Mouse (Mus musculus) common myeloid progenitor, adult 5-6 weeks (primary cell): ENCODE measurements around the gene Nos2. TPM values are rescaled to one million over a fixed set of nuclear protein-coding genes. Genes with fewer than 3 reads are reported as not detected.

Experiments used
- ATAC-seq: replicated peaks from 2 replicates; pipeline ENCODE4 v1.8.0; 2016; ENCODE audit warnings: low read depth, mild to moderate bottlenecking, moderate TSS enrichment, inconsistent platforms; ENCODE audit not compliant: poor library complexity, severe bottlenecking
- total RNA-seq: library from RNA; stranded (forward); fragments of 200-1000, 187-1606 nt; gene quantifications from 2 replicates; pipeline ENCODE4 v1.2.3, GENCODE M21; 2017

Gene Nos2
- total RNA-seq, 1 experiment from 2014 or later = not detected

DNA sequence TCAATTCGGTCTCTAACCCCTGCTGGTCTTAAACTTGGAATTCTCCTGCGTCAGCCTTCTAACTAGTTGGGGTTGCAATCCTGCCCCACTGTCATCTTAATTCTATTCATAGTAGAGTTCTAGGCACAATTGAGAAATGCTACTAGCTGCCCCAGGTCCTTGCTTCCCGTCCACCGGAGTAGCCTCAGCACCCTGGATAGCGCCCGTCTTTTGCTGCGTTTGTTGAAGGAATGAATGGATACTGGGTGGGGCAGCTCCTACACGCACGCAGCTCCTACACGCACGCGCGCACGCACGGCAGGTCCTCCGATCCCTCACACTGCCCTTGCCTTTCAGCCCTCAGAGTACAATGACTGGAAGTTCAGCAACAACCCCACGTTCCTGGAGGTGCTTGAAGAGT is 31.9 kb downstream of the Nos2 start:
- peak; percentile 43; the same call in 1 of the 2 replicates for ATAC-seq

DNA sequence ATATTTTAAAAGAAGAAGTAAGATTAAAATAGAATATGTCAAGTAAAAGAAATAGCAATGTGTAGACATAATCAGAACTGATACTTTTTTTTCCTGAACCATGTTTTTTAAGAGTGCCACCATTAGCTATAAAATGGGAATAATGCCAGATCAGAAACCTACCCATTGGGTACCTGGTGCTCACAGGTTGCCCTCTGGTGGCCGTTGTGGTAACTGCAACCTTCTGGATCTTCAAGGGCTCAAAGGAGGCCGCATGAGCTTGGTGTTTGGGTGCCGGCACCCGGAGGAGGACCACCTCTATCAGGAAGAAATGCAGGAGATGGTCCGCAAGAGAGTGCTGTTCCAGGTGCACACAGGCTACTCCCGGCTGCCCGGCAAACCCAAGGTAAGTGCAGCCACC is 35.7 kb downstream of the Nos2 start:
- ATAC-seq = peak; percentile 64

DNA sequence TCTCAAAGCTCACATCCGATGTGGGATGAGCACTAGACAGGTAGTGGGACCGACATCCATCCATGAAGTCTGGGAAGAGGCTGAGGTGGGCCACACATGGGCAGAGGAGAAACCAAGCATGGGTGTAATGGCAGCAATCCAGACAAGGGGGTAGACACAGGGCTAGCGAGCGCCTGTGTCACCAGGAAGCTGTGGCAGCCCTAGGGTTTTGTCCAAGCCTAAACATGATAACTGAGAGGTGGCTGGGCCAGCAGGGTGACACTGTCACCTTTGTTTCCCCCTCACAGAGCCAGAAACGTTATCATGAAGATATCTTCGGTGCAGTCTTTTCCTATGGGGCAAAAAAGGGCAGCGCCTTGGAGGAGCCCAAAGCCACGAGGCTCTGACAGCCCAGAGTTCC is 38.8 kb downstream of the Nos2 start:
- ATAC-seq = no peak

DNA sequence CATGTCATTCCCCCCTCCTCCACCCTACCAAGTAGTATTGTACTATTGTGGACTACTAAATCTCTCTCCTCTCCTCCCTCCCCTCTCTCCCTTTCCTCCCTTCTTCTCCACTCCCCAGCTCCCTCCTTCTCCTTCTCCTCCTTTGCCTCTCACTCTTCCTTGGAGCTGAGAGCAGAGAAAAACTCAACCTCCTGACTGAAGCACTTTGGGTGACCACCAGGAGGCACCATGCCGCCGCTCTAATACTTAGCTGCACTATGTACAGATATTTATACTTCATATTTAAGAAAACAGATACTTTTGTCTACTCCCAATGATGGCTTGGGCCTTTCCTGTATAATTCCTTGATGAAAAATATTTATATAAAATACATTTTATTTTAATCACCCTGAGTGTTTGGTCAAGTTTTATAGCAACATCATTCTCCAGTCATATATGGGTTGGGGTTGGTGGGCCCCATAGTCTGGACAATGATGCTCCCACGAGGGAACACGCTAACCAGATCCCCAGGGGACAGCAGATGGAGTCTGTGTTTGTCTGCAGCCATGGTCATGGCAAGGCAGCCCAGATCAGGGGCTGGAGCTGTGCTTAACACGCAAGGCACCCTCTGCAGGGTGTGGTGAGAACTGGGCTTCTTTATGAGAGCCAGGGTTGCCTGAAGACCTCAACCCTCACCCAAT is 39.4 kb downstream of the Nos2 start:
- no peak for ATAC-seq

DNA sequence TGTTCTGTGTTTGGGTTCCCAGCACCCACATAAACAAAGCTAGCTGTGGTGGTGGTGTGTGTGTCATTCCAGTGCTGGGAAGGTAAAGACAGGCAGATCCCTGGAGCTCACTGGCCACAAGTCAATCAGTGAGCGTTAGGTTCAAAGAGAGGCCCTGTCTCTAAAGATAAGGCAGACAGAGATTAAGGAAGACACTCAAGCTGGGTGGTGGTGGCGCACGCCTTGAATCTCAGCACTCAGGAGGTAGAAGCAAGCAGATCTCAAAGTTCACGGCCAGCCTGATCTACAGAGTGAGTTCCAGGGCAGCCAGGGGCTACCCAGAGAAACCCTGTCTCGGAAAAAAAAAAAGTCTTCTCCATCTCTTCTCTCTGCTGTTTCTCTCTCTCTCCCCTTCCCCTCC is 40.6 kb downstream of the Nos2 start:
- ATAC-seq = no peak

DNA sequence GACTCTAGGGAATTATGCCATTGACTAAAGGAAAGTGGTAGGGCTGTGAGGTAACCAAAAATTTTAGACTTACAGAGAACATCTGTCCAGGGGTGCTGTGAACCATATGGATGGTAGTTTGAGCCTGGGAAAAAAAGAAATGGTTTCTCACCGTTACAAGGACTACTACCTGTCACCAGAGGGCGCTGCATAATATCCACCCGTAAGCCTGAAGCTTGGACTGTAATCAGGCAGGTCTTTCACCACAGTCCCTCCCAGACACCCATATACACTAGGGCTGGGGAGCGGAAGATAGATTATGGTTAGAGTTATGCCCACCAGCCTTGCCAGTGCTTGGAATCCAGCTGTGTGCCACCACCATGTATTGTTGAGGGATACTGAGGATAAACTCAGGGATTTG is 46.8 kb downstream of the Nos2 start:
- ATAC-seq = peak; percentile 81

DNA sequence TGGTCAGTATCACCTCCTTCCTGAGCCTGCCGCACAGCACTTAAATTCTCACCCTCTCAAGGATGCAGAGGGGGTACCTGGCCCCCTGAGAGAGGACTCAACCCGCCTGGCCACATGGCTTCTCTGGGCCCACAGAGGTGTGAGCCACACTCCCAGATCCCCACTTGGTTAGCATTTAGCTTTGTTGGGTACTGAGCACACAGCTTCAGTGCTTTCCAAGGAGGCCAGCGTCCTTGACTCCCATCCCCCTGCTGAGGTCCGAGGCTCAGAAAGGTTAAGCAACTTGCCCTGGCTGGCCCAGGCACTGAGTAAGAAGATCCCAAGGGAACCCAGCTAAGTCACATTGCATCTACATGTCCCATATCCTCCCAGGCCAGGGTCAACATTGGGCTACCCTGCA is 47.5 kb downstream of the Nos2 start:
- ATAC-seq = no peak

DNA sequence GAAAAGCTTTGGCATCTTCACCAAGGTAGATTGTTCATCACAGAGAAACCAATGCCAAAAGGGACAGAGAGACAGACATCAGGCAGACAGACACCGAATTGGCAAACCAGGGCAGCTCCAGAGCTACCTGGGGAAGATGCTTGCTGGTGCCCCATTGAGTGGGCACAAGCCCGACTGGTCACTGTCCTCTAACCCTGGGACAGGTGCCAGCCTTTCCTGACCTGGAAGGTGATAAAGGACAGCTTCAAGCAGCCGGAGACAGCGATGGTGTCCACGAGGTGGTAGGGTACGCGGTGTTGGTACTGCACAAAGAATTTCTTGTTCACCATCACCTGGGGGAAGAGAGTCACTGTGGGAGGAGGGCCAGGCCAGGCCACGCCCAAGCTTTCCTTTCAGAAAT is 50.5 kb downstream of the Nos2 start:
- ATAC-seq = no peak

DNA sequence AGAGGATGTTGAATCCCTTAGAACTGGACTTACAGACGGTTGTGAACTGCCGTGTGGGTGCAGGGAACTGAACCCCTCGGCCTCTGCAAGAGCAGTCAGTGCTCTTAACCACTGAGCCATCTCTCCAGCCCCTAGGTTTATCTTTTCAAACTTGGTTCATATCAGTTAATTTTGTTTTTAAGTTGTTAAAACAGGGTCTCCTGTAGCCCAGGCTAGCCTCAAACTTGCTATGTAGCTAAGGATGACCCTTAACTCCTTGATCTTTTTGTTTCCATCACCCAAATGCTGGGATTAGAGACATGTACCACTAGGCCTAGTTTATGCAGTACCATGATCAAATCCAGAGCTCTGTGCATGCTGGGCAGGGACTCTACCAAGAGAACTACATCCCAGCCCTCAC is 51.2 kb downstream of the Nos2 start:
- ATAC-seq = no peak

DNA sequence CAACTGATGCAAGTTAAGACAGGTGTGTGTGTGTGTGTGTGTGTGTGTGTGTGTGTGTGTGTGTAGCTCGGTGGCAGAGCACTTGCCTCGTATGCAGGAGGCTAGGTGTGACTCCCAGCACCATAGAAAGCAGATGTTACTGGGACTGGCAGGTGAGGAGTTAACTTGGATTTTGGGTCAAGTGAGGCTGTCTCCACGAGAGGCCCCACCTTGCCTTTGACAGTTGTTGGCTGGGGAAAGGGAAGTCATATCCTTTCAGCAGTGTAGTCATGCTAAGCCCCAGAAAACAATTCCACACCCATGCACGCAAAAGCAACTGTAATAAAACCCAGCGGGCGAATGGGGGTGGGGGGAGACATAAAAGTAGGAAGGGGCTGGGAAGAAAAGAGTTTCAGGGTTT is 51.7 kb downstream of the Nos2 start:
- ATAC-seq = no peak

DNA sequence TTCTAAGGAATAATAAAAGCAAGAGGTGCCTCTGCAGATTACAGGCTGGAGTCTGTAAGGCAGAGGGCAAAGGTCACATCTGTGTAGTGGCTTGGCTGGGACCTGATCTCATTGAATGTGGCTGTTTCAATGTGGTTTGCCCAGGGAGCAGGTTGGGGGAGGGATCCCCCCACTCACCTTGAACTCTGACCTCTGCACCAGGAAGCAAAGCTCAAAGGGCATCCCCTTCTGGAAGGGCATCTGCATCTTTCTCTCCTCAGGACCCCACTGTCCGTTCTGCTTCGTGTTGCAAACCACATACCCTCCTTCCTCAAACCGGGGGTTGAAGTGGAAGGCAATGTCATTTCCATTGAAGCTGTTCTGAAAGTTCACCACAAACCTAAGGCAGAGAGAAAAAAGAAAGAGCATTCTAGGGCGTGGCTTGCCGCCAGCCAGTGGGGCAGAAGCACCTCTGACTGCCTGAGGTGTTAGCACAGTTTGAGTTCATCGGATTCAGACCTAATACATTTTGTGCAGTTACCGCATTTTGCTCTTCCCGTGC is 52.3 kb downstream of the Nos2 start:
- peak; percentile 31; the same call in 1 of the 2 replicates for ATAC-seq

DNA sequence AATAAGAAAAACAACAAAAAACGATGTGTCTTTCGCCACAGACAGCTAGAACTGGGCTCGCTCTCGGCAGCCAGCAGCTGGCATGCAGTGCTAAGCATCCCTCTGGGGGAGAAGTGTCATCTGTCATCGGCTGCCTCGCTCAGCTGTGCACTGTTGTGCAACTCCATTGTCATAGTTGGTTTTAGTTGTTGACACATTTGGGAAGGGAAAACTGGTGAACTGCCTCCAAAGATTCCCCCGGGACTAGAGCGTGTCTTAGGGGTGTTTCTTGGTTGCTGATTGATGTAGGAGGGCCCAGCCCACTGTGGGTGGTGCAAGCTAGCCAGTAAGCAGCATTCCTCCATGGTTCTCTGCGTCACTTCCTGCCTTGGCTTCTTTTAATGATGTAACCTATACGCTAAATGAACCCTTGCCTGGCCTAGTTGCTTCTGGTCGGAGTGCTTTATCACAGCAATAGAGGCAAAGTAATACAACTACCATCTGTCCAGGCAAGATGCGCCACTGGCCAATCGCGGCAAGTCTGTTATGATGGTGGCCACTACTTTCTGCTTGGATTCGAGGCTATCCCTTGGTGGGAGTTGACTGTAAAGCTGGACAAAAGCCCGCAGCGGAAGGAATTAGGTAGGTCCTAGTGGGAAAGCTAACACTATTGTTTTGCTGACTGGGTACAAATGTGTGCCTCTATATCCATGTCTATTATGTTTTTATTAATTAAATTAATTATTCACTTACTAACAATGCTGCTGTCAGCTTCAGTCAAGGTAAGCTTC is 53.0 kb downstream of the Nos2 start:
- no peak for ATAC-seq

DNA sequence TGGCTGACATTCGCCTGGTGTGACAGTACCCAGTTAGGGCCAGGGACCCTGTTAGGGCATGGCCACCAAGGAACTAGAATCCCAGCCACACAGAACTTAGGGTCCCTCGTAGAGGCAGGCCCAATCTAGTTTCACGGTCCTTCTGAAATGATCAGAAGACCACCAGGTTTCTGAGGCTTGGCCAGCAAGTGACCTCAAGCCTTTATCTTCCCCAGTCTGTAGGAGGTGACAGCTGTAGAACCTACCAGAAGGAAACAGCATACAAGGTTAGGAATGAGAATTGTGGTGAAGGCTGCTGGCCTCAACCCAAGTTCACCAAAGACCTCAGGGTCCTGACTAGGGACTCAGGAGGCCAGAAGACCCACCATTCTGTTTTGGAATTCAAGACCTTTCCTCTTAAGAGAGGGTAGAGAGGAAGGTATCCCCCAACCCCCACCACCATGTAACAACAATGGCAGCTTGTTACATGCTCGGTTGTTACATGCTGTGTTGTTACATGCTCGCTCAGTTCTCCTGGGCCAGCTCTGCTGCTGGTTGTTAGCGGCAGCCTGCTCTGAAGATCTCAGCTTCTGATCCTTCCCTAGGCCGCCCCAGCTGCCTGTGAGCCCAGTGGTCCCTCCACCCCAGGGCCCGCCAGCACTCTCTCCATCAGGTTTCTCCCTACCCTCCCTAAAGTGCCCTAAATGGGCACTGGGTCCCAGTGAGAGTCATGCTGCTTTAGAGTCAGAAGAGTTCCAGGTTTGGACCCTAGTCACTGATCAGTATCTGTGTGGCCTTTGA is 56.3 kb downstream of the Nos2 start:
- ATAC-seq = no peak

DNA sequence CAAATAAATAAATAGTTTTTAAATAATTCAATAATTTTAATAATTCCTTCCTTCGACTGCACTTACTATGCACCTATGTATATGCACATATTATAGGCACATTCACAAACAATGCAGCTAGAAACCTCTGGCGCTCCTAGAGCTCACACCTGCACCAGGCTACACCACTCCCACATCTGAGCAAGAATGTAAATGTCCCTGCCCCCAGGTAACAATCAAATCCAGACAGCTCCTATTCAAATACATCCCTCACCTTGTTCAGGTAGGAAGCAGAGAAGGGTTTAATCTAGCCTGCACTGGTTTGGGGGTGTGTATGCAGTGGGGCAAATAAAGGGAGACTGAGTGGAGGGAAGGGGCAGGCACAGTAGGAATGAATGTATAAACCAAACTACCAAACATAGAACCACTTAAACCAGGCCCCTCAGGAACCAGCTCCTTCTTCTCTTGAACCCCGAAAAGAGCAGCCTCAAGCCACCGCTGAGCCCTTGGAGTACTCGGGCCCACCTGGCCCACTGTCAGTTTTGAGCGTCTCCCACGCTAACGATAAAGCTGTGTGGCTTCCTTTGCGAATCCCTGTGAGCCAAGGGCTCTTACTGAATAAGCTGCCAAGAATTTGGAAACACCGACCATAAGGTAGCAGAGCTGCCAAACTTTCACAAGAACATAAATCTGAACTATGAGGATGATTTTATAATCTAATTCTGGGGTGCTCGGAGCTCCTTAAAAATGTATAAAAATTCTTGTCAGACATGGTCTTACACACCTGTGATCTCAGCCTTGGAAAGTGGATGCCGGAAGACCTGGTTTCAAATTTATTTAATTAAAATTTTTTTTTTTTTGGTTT is 57.8 kb downstream of the Nos2 start:
- ATAC-seq = no peak

DNA sequence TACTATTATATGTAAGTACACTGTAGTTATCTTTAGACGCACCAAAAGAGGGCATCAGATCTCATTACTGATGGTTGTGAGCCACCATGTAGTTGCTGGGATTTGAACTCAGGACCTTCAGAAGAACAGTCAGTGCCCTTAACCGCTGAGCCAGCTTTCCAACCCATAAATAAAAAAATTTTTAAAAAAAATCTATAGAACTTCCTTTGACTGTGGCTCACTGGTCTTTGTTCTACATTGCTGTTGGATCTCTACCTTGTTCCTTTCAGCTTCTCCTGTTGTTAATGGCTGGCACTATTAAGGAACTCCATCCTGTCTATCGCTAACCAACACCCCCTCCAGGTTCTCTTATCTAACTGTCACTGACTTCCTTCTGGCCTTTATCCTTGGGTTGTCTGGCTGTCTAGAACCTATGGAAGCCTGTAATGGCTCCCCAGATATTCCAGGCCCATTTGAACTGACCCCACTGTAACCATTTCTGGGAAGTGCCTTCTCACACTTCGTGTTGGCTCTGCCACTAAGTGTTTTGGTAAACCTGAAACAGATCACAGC is 59.6 kb downstream of the Nos2 start:
- no peak for ATAC-seq

DNA sequence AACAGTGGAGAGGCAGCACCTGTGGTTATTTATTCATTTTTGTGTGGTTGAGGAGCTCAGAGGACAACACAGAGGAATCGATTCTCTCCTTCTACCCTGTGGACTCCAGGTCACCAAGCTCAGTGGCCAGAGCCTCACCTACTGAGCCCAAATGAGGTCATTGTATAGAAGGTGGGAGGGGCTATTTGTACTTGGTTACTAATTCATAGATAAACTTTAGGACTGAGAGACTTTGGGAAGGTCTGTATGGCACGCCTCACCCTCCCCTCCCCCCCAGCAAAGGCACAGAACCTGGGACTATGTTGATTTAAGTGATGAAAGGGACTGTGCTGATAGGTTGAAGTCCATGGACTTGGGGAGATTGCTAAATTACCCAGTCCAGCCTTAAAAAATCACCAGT is 61.5 kb downstream of the Nos2 start:
- ATAC-seq = no peak

DNA sequence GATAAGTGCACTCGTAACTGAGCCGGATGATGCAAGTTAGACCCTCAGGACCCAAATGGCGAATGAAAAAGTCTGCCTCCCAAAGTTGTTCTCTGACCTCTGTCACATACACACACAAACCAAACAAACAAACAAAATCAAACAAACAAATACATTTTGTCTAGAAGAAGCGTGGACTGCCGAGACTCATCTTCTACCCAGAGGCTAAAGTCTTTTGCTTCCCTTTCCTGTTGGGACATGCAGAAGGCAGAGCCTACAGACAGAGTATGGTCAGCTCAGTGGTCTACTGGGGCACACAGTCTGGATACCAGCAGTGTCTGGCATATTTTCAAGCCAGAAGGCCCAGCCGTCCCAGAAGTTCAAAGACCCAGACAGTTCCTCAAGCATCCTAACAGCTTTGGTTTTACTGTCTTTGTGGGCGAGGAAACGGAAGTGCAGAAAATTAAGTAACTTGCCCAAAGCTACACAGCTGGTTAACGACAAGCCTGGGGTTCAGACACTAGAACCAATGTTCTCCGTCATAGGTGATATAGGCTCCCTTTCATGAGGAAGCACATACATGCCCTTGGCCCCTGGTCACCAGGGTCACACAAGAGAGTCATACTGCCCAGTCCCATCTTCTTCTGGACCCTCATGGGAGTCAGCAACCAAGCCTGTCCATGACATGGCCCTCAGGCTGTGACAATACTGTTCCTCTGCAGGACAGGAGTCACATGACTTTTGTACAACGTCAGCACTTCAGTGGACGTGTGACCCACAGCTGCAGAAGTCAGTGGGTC is 62.1 kb downstream of the Nos2 start:
- peak; percentile 46 for ATAC-seq

DNA sequence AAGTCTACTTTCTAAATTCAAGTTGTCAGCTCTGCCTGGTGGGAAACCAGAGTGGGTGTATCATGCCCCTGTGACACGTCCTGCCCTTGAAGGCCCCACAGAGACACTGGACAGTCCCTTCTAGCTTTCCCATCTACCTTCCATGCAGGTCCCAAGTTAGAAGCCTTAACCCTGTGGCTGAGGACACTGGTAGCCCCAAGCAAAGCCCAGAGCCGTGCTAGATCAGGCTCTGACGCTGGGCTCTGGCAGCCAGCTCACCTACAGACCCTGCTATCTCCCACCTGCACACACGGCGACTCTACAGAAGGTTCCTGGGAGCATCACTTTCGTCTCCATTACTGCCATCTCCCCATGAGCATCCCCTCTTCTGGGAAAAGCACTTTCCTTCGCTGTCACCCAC is 63.0 kb downstream of the Nos2 start:
- no peak for ATAC-seq
